Mouse (Mus musculus) olfactory bulb, adult 2 months (tissue): ENCODE results near the gene Adra2b.

Experiments used
- CTCF ChIP-seq: fragments of 200-500 bp; IDR thresholded peaks from 2 replicates; pipeline ENCODE4 v1.5.1; 2012; ENCODE audit warnings: low read depth, mild to moderate bottlenecking, low read length, moderate library complexity; ENCODE audit not compliant: insufficient read depth
- POLR2A ChIP-seq: fragments of 200-500 bp; IDR thresholded peaks from 2 replicates; pipeline ENCODE4 v1.6.1; 2012; ENCODE audit warnings: mild to moderate bottlenecking, low read depth, low read length, moderate library complexity; ENCODE audit not compliant: insufficient read depth

DNA sequence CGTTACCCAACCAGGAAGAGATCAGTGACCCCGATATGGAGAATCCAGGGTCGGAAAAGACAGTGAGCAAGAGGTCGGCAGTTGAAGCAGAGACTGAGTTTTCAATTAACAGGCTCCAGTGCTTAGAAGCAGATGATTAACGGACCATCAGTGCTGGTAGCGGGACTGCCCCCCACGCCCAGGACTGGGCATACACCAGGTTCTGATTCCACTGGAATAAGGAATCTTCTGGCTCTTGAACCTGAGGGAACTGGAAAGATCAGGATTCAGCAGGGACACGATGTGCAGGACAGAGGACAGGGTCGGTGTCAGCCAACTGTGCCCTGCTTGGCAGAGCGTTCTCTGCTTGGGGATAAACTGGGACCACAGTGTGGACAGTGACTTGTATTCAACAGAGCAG, 52.8 kb downstream of the Adra2b start:
- TF ChIP-seq POLR2A (no peak), CTCF (no peak)
